Mouse (Mus musculus) urinary bladder, adult 2 months (tissue): ENCODE data around the gene Slc38a5. TPM values are rescaled to one million over a fixed set of nuclear protein-coding genes. Genes with fewer than 3 reads are reported as not detected.

Experiments
- DNase-seq: peaks from one replicate; pipeline ENCODE4 v3.0.0; 2022; ENCODE audit warnings: low spot score
- polyA plus RNA-seq: library from polyadenylated mRNA; depleted of rRNA; stranded (reverse); fragments of >200 nt; gene quantifications from 2 replicates; pipeline ENCODE4 v1.2.3, GENCODE M21; 2012; rRNA removed

Gene Slc38a5
- polyA plus RNA-seq, 1 experiment: 2.1 TPM

DNA sequence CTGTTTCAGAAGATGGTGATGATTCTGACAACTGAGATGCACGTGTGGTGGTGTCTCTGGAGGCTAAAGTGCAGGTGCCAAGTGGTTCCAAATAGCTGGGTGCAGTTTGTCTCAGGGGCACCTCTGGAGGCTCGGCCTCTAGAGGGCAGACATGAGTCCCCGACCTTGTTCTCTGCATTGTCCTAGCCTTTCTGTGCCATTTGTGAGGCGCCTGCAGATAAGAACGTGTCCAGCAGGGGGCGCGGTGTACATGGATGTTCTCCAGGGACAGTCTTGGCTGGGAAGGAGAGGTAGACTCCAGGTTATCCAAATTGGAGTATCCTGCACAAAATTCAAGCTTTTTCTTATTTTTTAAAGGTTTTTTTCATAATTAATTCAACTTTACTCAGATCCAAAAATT lies 44.0 kb downstream of the Slc38a5 start:
- DNase-seq: peak; percentile 23

DNA sequence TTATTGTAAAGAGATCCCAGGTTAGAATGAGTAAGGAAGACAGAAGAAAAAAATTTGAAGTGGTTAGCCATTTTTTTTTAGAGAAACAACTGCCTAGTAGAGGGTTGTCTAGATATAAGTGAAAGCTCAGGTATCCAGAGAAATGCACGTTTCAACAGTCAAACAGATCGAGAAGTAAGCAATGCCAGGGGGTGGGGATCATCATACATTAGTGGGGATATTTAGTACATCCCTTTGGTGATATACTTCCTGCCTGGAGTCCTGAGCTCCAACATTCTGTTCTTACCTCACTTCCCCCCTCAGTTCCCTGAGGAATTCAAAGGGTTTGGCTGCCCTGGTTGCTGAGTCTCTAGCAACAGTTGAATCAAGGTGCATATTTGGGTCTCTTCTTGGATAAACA lies 56.2 kb downstream of the Slc38a5 start, which contains the start of gene Ssxb10:
Ssxb10 (plus strand) TSS at position 301 of the 400 bp plus-strand sequence.
- DNase-seq: no peak

Other genes starting within 250 kb of the Slc38a5 start
- 11.8 and 13.0 TPM in 2 replicates for gene Suv39h1, start 196.4 kb upstream of the Slc38a5 start, polyA plus RNA-seq
- 3.8 and 3.9 TPM in 2 replicates for gene Was, start 180.6 kb upstream of the Slc38a5 start, polyA plus RNA-seq
- gene Wdr13, start 138.2 kb upstream of the Slc38a5 start, polyA plus RNA-seq: 73.3 and 77.8 TPM in 2 replicates
- gene Rbm3, start 125.3 kb upstream of the Slc38a5 start, polyA plus RNA-seq: 281 and 318 TPM in 2 replicates
- 11.2 and 11.7 TPM in 2 replicates for gene Tbc1d25, start 95.0 kb upstream of the Slc38a5 start, polyA plus RNA-seq
- 30.5 and 33.0 TPM in 2 replicates for gene Ebp, start 77.6 kb upstream of the Slc38a5 start, polyA plus RNA-seq
- gene Porcn, start 64.6 kb upstream of the Slc38a5 start, polyA plus RNA-seq: 40.1 and 41.2 TPM in 2 replicates
- gene Ftsj1, start 18.7 kb upstream of the Slc38a5 start, polyA plus RNA-seq: 23.1 and 24.2 TPM in 2 replicates
- not detected in 2 replicates for gene Ssxb10, start 56.3 kb downstream of the Slc38a5 start, polyA plus RNA-seq
- not detected in 2 replicates for gene Ssxb9, start 95.8 kb downstream of the Slc38a5 start, polyA plus RNA-seq
- not detected in 2 replicates for gene Ssxb1, start 142.2 kb downstream of the Slc38a5 start, polyA plus RNA-seq
- not detected in 2 replicates for gene Ssxb2, start 190.6 kb downstream of the Slc38a5 start, polyA plus RNA-seq